Mouse (Mus musculus) adrenal gland, postnatal 4 days (tissue): ENCODE data around the gene Fxn. TPM values are rescaled to one million over a fixed set of nuclear protein-coding genes. Genes with fewer than 3 reads are reported as not detected.

Experiments used
- DNase-seq, 2 experiments: peaks; one replicate each; pipeline ENCODE4 v3.0.0; 2021 to 2022; ENCODE audit warnings: low spot score in 2 of 2, mixed read lengths in 2 of 2
- long read RNA-seq, 2 experiments: library from polyadenylated mRNA; stranded (forward); transcript quantifications; one replicate each; pipeline ENCODE4 v2.0.0; 2021
- total RNA-seq, 2 experiments: library from RNA; stranded (reverse); gene quantifications; 2 replicates each; pipeline ENCODE4 v1.2.3; 2021

Gene Fxn
- total RNA-seq: 10 to 100 TPM; 24.3 to 24.4 TPM
- long read RNA-seq, experiment 1, transcript Fxn-201 (5 exons, 1,114 nt): major isoform, 43 of 47 reads
- long read RNA-seq, experiment 1, partial matches to known transcripts: 2 of 47 reads
- long read RNA-seq, experiment 1, other reads (novel, unspliced or antisense): 2 of 47 reads
- long read RNA-seq, experiment 2, transcript Fxn-201 (5 exons, 1,114 nt): major isoform, 43 of 51 reads
- long read RNA-seq, experiment 2, partial matches to known transcripts: 3 of 51 reads
- long read RNA-seq, experiment 2, other reads (novel, unspliced or antisense): 4 of 51 reads

DNA sequence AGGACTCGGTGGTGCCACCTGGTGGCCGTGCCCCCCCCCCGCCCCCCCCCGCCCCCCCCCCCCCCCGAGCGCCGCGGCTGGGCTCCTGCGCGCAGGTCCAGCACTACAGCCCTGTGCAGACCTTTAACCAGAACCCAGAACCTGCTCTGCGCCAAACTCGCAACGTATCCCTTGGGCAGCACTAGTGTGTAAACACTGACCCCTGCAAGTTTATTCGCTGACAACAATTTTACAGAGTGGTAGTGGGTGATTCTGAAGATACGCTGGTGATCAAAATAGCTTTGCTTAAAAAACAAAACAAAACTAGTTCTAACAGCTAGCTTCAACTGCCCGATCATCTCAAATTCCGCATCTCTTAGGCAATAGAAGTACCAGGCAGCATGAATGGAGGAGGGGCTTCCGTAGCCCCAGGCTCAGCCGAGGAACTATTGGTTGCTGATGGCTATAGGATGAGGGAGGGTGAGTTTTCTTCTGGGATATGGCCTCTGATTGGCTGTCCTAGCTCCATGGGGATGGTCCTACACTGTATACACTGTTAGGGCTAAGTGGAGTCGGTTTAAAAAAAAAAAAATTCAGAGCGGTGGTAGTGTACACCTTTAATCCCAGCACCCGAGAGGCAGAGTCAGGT lies at the start of gene Fxn:
Gene Fxn, minus strand, starts transcription at position 5 of the 628 bp plus-strand sequence.
- DNase-seq: no peak

DNA sequence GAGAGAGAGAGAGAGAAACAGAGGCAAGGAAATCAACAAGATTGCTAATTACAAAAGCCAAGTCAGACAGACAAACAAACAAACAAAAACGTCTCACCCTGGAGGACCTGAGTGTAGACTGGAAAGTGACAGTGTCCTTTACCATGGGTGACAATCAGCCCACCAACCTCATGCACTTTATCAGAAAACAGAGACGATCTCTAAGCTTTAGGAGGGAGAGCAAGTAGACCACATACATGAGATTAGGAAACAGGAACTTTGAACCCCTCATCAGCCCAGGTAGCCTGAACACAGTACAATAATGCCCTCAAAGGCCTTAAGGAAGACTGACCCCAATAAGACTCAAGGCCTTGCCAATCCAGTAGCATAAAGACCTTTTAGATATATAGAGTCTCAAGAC lies 47.5 kb upstream of the Fxn start:
- DNase-seq: no peak

DNA sequence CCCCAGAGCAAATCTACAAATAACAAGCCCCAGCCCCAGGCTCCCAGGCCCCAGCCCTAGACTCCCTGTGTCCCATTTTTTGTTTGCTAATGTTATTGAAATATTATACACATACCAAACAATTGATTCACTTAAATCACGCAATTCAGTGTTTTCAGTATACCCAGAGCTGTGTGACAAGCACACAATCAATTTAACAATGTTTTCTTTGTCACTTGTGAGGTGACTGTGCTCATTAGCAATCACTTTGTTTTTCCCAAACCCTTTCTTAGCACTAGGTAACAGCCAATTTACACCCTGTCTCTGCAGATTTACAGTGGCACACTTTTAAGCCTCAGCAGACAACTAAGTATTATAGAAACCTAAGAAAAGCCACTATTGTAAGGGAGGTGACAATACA lies 46.6 kb upstream of the Fxn start:
- DNase-seq: no peak

DNA sequence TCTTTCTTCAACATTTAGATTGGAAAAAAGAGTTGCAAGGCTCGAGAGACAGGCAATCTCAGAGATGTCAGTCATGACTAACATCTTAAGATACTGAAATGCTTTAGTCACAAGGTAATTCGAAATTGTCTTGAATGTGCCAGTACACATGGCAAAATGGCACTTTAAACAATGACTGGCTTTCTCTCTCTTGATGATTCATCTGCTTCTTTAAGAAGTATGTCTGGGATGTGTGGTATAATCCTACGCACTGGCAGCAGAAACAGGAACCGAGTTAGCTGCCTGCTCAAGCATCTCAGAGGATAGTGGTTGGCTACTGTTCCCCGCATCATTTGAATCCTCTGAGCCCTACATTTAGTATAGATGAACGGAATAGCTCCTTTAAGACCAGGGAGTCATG lies 45.3 kb upstream of the Fxn start:
- DNase-seq: no peak

DNA sequence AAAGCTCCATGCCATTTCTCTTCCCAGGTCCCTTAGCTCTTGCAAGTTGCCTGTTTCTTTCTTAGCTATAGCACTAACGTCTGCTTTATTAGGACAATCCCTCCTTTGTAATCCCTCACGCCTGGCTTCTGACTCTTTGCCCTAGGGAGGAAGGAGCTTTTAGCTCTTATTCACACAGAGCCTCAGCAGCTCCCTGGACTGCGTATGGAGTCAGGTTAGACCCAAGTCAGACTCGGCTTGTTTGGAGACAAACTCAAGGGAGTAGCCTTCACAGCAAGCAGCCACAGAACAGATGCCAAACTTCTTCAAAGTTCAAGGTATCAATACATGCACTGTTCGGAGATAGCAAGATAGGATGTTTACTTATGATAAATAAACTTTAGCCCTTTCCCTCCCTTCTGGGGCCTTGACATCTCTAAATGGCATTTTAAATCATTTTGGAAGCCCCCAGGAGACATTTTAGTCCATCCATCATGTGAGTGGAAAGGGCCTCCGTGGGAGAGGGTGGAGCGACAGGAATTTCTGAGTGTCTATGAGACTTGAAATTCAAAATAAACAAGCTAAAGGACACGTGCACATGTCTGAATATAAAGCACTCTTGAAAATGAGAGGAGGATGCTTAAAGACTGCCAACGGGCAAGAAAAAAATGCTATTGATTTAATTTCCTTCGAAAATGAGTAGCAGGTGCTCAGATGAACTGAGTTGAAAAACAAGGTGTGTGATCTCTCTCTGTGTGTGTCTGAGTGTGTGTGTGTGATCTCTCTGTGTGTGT lies 43.6 kb upstream of the Fxn start:
- DNase-seq: no peak

DNA sequence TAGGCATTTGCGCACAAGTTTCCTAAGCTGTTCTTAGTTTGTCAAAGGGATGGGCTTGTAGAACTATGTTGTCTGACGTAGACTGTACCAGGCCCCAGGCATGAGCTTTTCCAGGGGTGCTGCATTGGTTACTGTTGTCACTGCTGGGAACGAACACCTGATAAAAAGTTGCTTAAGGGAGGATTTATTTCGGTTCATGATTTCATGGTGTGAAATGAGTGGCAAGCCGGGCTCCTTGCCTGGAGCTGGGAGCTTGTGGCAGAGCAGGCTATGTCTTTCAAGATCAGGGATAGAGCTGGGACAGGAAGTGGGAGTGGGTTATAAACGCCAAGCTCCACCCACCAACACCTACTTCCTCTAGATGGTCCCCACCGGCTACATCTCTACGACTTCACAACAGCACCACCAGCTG lies 41.5 kb upstream of the Fxn start:
- DNase-seq: no peak

DNA sequence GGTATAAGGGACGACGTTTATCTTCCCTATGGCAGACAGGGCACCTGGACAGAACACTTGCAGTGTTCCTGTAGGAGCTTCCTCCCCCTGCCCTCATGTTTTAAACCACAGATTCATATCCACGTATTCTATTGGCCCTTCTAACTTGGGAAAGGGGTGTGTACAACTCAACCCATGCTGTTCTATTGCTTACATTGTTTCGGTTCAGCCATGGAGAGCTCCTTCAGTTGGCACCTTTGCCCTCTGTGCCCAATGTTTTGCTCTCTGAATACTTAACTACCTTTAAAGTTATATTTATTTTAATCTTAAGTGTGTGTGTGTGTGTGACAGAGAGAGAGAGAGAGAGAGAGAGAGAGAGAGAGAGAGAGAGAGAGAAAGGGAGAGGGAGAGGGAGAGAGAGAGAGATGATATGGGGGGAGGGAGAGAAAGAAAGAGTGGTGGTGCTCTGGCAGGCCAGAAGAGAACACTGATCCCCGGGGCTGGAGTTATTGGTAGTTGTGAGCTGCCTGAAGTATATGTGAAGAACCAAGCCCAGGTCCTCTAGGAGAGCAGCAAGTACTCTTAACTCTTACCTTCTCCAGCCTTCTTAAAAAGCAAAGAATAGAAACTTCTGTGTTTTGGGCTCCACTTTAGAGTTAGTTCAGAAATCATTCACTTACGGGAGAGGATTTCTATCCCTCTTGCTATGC lies 41.0 kb upstream of the Fxn start:
- no peak for DNase-seq

DNA sequence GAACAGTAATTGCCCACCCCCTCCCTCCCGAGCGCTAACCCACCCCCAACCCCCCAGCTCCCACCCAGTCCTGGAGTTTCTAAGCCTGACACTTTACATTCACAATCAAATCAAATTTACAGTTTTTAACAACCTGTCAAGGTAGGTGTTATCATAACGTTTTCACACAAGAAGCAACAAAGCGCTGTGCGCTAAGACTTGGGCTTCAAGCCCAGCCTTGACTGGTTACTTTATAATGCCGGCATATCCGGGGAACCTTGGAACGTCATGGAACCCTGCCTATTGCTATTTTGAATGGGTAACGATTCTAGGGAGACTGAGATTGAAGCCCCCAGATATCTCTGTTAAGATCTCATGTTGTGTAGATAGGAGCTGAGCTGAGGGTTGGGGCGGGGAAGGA lies 37.8 kb upstream of the Fxn start:
- DNase-seq: no peak

DNA sequence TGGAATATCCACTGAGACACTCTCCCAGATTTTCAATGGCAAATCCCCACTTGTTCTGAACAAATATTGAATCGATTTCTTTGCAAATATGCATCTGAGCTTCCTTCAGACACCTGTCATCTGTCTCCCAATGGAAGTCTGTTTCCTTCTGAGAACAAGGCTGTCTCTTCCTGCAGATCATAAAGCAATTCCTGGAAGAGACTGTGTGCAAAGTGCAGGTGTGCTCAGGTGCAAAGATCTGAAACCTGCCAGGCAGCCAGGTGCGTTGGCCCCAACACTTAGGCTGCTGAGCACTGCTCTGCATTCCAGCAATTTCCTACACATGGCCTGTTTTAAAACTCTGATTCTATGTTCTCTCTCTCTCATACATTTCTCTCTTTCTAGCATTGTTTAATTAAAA lies 37.3 kb upstream of the Fxn start:
- no peak for DNase-seq

DNA sequence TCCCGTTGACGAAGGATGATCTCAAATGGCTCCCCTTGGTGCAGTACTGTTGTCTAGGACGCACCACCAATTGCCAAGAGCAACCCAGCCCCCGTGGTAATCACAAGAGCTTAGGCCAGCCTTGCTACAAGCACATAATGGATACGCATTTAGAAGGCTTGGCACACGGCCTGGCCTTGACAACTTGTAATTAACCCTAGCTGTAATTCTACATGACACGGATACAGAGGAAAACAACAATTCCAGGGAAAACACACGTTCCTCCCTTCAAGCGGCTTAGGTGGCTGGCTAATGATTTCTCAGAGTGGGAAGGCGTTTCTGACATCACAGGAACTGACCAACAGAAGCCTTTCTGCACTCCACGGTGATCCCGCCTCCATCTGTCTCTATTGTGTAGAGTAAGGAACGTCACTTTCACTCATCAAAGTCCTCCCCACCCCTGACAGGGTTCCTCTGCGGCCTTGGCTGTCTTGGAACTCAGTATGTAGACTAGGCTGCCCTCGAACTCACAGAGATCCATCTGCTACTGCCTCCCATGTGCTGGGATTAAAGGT lies 36.7 kb upstream of the Fxn start:
- no peak for DNase-seq

DNA sequence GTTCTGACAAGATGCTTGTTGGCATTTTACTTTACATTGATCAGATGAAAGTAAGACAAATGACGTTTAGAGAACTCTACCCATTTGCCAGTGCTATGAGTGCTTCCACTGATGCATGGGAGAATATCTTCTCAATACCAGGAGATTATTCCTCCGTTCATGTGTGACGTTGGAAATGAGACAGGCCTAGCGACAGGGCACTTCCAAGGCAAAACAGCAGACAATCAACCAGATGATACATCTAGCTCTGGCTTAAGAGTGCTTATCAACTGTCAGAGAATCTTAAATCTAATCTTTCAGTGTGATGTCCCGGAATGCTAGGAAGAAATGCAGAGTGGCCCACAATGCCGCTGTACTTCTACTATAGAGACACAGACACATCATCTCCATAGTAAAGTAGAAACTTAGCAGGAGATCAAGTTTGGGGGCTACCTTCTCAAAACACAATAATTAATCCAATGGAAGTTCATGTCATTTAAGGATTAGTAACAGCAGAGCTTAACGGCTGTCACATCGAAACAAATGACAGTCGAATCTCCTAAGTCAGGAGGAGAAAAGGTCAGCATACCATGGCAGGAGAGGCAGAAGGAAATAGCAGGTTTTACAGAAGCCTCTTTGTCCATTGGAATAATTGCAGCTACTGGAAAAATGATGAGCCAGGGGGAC lies 35.8 kb upstream of the Fxn start:
- no peak for DNase-seq

DNA sequence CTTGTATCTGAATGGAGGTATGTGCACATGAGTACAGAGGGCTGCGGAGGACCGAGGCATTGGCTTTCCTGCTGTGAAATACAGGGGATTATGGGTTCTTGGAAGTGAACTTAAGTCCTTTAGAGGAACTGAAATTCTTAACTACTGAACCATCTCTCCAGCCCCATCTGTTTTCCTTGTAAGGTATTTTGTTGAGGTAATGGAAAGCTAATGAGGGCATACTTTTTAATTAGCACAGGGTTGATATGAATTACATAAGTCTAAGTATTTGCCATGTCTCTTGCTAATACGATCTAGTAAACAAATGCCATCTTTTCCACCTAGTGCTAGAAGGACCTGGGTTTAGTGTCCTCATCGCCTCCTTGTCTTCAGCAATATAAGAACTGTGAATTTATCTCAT lies 34.8 kb upstream of the Fxn start:
- DNase-seq: no peak

DNA sequence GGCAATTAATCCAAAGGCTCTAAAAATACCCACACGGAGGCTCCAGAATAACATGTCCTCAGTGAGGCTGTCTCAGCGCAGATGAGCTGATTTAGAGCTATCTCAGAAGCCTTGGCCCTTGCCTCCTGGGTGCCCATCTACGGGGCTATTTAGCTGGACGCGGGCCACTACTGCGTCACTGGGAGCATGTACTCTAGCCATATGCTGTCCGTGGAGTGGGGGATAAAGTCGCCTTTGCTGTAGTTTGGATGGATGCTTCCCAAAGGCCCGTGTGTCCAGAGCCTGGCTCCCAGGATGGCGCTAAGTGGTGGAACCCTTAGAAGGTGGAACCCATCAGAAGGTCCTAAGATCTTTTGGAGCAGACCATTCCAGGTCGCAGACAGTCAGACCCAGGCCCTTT lies 34.3 kb upstream of the Fxn start:
- no peak for DNase-seq

DNA sequence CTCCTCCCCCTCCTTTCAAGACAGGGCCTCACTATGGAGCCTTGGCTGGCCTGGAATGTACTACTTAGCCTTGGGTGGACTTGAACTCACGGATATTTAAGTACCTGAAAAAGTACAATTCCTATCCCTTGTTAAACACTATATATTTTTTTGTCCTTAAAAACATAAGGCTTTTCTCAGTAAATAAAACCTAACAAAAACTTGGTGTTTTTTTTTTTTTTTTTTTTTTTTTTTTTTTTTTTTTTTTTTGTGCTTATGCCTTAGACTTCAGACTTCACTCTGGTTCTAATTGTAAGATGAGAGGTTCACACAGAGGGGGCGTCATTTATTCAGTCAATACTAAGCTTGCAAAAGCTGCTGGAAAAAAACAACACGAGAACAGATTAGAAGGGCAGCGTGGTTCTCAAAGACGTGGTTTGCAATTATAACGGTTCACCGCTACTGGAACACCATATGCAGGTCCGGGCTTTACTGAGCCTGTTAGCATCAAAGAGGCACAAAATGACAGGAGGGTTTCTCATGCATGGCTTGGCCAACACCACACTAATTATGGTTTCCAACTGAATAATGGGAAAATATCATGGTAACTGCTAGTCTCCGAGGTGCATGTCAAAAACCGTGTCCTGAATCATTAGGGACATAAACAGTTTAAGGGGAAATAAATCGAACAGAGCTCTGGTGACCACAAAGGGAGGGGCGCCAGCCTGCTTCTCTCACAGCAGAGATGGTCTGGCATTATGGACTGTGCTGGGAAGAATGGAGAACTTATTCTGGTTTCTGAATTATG lies 32.3 kb upstream of the Fxn start:
- DNase-seq: no peak

DNA sequence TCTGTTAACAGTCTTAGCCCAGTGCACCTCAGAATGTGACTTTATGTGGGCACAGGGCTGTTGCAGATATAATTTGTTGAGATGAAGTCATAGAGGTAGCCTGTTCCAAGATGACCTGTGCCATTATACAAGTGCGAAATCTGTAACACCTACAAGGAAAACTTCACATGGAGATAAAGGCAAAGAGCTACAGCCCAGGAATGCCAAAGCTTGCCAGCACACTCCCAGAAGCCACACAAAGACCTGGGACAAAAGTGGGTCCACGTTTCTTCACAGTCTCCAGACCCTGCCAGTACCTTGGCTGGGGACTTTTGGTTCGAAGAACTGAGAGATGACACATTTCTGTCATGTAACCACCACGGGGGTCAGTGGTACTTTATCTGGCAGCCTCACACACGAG lies 31.6 kb upstream of the Fxn start:
- no peak for DNase-seq

DNA sequence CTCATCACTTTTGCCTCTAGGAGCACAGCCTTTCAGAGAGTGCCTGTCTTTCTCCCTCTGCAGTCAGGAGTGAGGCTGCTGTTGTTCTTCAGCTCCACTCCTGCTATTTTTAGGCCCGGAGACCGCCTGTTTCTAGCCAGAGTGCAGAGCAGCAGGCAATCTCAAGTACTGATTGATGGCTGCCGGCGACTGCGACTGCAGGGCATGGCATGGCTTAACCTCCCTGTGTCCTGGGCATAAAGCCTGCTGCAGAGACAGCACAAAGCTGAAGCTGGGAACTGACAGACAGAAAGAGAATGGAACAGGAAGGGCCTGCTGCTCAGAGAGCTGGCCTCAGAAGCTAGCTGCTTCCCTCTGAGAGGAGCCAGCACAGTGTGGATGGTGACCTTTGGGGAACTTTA lies 27.9 kb upstream of the Fxn start:
- DNase-seq: no peak

DNA sequence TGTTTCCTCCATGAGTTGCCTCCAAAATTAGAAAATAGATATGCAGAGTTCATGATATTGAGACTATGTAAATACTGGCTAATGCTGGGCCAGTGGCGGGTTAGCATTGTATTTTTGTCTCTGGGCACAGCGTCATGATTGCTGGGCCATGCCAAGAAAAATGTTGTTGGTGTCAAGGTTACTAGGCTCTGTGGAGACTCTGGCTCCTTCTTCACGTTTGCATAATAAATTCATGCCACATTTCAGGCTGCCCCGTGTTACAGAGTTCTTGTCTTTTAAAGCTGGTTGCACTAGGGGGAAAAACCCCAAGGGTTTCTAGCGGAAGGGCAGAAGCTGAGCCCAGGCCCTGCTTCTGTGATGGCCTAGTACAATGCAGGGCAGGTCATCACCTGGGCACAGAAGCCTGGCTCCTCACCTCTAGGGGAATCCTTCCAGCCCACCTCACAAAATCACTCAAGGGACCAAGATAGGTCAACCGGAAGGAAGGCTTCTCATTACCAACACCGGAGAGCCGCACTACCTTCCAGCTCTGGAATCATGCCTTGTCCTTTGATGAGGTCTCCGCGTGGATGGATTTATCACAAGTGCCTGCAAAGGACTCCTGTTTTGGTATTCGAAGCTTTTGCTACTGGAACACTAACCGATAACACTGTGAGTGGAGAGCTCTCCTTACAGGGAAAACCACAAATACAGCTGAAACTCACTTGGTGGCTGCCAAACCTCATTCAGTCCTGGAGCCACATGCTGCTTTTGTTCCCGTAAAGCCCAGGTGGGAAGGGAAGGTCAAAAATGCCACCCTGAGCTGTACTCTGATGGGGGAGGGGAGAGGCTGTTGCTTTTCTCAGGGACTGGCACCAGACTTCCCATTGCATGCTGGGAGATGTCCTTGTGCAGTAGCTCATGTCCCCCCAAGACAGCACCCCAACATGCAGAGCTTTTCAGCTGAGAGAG lies 27.1 kb upstream of the Fxn start:
- DNase-seq: no peak

DNA sequence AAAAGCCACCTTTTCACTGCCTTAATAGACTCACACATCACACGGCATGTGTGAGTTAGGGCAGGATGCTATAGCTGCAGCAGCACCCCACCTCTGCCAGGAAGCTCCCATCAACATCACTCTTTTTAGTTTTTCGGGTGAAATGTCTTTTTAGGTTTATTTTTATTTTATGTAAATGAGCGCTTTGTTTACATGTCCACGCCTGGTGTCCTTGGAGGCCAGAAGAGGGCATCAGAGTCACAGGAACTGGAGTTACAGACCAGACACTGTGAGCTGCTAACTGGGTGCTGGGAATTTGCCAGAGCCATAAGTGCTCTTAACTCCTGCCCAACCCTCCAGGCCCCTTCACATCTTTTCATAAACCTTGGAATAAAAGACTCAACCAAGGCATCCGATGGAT lies 25.9 kb upstream of the Fxn start:
- DNase-seq: no peak

DNA sequence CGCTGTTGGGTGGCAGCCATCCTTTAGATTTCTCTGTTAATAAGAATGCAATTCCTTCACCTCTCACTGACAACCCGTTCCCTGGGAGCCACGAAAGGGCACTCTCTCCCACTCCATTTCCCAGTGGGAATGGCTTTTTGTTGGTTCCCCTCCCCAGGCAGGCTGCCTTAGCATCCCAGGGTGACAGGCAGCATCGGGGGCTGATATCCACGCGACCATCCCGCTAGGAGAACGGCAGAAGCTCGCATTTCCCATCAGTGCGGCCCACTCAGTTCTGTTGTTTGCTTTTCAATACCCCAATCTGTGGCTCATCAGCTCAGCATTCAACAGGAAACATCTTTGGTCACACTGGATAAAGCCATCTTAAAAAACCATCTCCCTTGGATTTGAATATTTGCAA lies 21.8 kb upstream of the Fxn start:
- DNase-seq: no peak
